Comparison of ENCODE assay signal across 8 mouse cellular contexts in the genomic region with DNA sequence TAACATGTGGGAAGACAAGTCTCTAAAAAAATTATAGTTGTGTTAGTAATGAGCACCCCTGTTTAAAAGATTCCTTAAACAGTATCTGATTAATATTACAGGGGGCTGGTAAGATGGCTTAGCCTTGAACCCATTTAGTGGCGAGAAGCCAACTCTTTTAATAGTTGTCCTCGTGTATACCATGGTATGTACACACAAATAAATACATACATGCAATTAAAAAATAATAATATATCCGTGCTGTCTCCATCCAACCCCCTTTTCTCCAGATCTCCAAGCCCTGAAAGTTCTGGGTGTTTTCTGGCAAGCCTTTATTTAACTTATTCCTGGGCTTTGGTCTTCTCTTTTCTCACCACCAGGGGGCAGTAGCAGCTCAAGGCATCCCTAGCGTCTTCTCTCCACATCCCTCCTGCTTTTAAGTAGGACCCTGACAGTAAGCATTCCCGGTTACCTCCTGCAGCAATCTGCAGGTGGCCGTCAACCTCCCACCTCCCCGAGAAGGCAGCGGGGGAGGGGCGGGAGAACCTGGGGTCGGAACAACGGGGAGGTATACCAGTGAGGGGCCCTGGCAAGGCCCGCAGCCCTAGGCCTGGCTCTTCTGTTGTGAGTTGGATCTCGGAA. TPM values are rescaled to one million over a fixed set of nuclear protein-coding genes. Genes with fewer than 3 reads are reported as not detected.
DNase-seq lines count a peak whose midpoint lies in the region; ATAC-seq lines count a peak whose summit lies in the region.

No protein-coding gene starts in this region.

- no peaks in the 10 kb centered on the region for H3K36me3 ChIP-seq in limb, embryonic 12.5 days
- no peaks in the 10 kb centered on the region for H3K36me3 ChIP-seq in midbrain, embryonic 16.5 days (ENCODE audit: control insufficient read depth, insufficient read depth, low read length)

- H3K4me1 ChIP-seq in limb, embryonic 12.5 days (replicated peaks), result peaks cover 19% of the 10 kb centered on the region
- H3K4me1 ChIP-seq in midbrain, embryonic 16.5 days (ENCODE audit: control insufficient read depth, insufficient read depth, low read length), result 0 out of 2 replicates have a peak, but pooled peaks cover 4% of the 10 kb centered on the region

- no peak overlapping the region for H3K27ac ChIP-seq in limb, embryonic 12.5 days
- no peak overlapping the region for H3K27ac ChIP-seq in midbrain, embryonic 16.5 days (ENCODE audit: low read length)

- H3K4me3 ChIP-seq in limb, embryonic 12.5 days (replicated peaks), result 0 out of 2 replicates have a peak overlapping the region, but pooled peaks have one; percentile 15
- no peak overlapping the region for H3K4me3 ChIP-seq in midbrain, embryonic 16.5 days (ENCODE audit: low read depth, low read length)

- no peaks in the 10 kb centered on the region for H3K9me3 ChIP-seq in limb, embryonic 12.5 days
- no peaks in the 10 kb centered on the region for H3K9me3 ChIP-seq in midbrain, embryonic 16.5 days (replicated peaks; ENCODE audit: control insufficient read depth, low read length, poor library complexity, severe bottlenecking)

- 12% methylated on average over 13 of the region's 13 CpGs for WGBS in limb, embryonic 12.5 days
- WGBS in midbrain, embryonic 16.5 days, result 15% methylated on average over 13 of the region's 13 CpGs

- no peaks in the 10 kb centered on the region for H3K27me3 ChIP-seq in limb, embryonic 12.5 days
- peaks cover 2% of the 10 kb centered on the region; the same call in 1 of the 2 replicates for H3K27me3 ChIP-seq in midbrain, embryonic 16.5 days (ENCODE audit: control insufficient read depth, insufficient read depth, low read depth, low read length)

- H3K4me2 ChIP-seq in limb, embryonic 12.5 days, result peak overlapping the region; percentile 55
- peak overlapping the region; percentile 52 for H3K4me2 ChIP-seq in midbrain, embryonic 16.5 days (ENCODE audit: low read length)

- no peak; the same call in 1 of the 2 replicates for ATAC-seq in limb, embryonic 12.5 days (ENCODE audit: insufficient number of reproducible peaks, insufficient read depth, low FRiP score, low TSS enrichment, low read depth)
- ATAC-seq in midbrain, embryonic 16.5 days, result peak; percentile 64

- peak; percentile 75 for DNase-seq in 3134 (ENCODE audit: extremely low read depth, insufficient read length, low spot score)
- DNase-seq in adrenal gland, adult (ENCODE audit: inconsistent age in 2 of 2, low spot score in 1 of 2), result peak; percentile 61 to 90
- peak; percentile 87 for DNase-seq in embryo, embryonic 9.5 days (ENCODE audit: extremely low spot score)
- peak; percentile 50 to 83 for DNase-seq in heart, adult 18-20 months
- peak; percentile 71 to 75 for DNase-seq in kidney, adult 8-10 months
- peak; percentile 19 to 53 for DNase-seq in spleen, postnatal 36 days (ENCODE audit: low spot score in 2 of 2)

- no peak overlapping the region for H3K9ac ChIP-seq in limb, embryonic 12.5 days (replicated peaks)
- peak overlapping the region; percentile 45; the same call in 1 of the 2 replicates for H3K9ac ChIP-seq in midbrain, embryonic 16.5 days (ENCODE audit: low read depth, low read length)

RNA-seq across cellular contexts. Expression of gene Nipal3, which starts 13.7 kb away (rescaled TPM):
- 10 to 100 TPM; 35.0 to 37.0 TPM for total RNA-seq in heart, adult 18-20 months (2021)
- polyA plus RNA-seq in limb, embryonic 12.5 days (2016; fragmentation: Nextera tagmentation; extraction: Ambion mirVana), result 3.1 and 3.5 TPM in 2 replicates
- polyA plus RNA-seq in midbrain, embryonic 16.5 days (2015; fragmentation: Nextera tagmentation; extraction: Ambion mirVana), result 10.8 and 11.2 TPM in 2 replicates

RNA-seq across cellular contexts. Expression of gene Stpg1, which starts 13.9 kb away (rescaled TPM):
- 1 to 10 TPM in 1 of 2 experiments, not detected in 1; 1.0 TPM for total RNA-seq in heart, adult 18-20 months (2021)
- 0.09 and 0.21 TPM in 2 replicates for polyA plus RNA-seq in limb, embryonic 12.5 days (2016; fragmentation: Nextera tagmentation; extraction: Ambion mirVana)
- 0.20 and 1.1 TPM in 2 replicates for polyA plus RNA-seq in midbrain, embryonic 16.5 days (2015; fragmentation: Nextera tagmentation; extraction: Ambion mirVana)

Comparison
In these comparisons a context has a peak if more than half of its experiments do, and no peak if none do; other contexts are left out.
1. DNase-seq: peak in every context shown above with its lines; median percentile 87 in embryo, embryonic 9.5 days; 76 in adrenal gland, adult; 75 in 3134; 73 in kidney, adult 8-10 months; 66 in heart, adult 18-20 months; 36 in spleen, postnatal 36 days.